14 mouse cellular contexts compared by ENCODE assay signal in the genomic region with DNA sequence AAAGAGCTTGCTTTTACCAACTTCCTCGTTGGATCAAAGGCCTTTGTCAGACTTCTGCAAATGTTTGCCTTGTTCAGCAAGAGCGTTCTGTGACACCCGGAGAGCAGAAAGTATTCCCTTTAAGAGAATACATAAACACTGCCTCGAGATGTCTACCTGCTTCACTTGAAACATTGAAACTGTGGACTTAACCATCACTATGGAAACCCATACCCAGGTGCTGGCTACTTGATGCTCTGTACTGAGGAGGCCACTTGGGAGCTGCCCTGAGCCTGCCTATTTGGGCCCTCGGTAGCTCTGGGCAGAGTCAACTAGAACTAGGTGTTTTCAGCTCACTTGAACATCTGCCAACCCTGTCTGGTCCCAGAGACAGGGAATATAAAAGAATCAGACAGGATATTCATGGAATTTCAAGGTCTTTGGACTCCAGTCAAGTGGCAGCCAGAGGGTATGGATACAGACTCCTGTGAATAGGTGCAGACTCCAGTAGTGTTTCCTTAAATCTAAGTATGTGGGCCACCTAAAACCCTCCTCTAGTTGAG.
DNase-seq lines count a peak whose midpoint lies in the region; ATAC-seq lines count a peak whose summit lies in the region.
"Had no signal": no experiment of that assay in that cellular context is flagged by ENCODE, and none has a peak within 500 bp of the region (broad histone marks: within the 10 kb centered on the region; RNA-seq: fewer than 3 reads in every experiment).

No protein-coding gene starts in this region.

- H3K27me3 ChIP-seq in hindbrain, embryonic 15.5 days = no peaks in the 10 kb centered on the region
- H3K27me3 ChIP-seq in hindbrain, embryonic 16.5 days (replicated peaks; ENCODE audit: control insufficient read depth, insufficient read depth, low read length) = no peaks in the 10 kb centered on the region
- H3K27me3 ChIP-seq in embryonic facial prominence, embryonic 15.5 days = no peaks in the 10 kb centered on the region
- no peaks in the 10 kb centered on the region for H3K27me3 ChIP-seq in midbrain, embryonic 15.5 days (replicated peaks)
- H3K27me3 ChIP-seq: midbrain, embryonic 12.5 days had no signal

- no peak overlapping the region; the same call in 1 of the 2 replicates for H3K4me2 ChIP-seq in hindbrain, embryonic 15.5 days
- no peak overlapping the region for H3K4me2 ChIP-seq in hindbrain, embryonic 16.5 days (ENCODE audit: low read length)
- no peak overlapping the region for H3K4me2 ChIP-seq in embryonic facial prominence, embryonic 15.5 days (replicated peaks)
- H3K4me2 ChIP-seq in midbrain, embryonic 15.5 days = no peak overlapping the region
- H3K4me2 ChIP-seq: midbrain, embryonic 12.5 days had no signal

- WGBS in hindbrain, embryonic 15.5 days = 52% methylated on average over 5 of the region's 5 CpGs
- WGBS in hindbrain, embryonic 16.5 days = 42% methylated on average over 5 of the region's 5 CpGs
- 51% methylated on average over 5 of the region's 5 CpGs for WGBS in embryonic facial prominence, embryonic 15.5 days
- WGBS in midbrain, embryonic 15.5 days = 30% methylated on average over 5 of the region's 5 CpGs

- H3K36me3 ChIP-seq in hindbrain, embryonic 15.5 days = no peaks in the 10 kb centered on the region
- H3K36me3 ChIP-seq in hindbrain, embryonic 16.5 days (ENCODE audit: control insufficient read depth, insufficient read depth, low read length) = no peaks in the 10 kb centered on the region
- H3K36me3 ChIP-seq in embryonic facial prominence, embryonic 15.5 days = no peaks in the 10 kb centered on the region
- H3K36me3 ChIP-seq in midbrain, embryonic 15.5 days (replicated peaks) = no peaks in the 10 kb centered on the region
- H3K36me3 ChIP-seq: midbrain, embryonic 12.5 days had no signal

- H3K4me3 ChIP-seq in hindbrain, embryonic 15.5 days = no peak overlapping the region
- no peak overlapping the region for H3K4me3 ChIP-seq in hindbrain, embryonic 16.5 days (ENCODE audit: low read length)
- H3K4me3 ChIP-seq in embryonic facial prominence, embryonic 15.5 days (replicated peaks) = no peak overlapping the region
- H3K4me3 ChIP-seq in midbrain, embryonic 15.5 days = no peak overlapping the region
- H3K4me3 ChIP-seq: erythroblast, embryonic 14.5 days; midbrain, embryonic 12.5 days had no signal

- no peaks in the 10 kb centered on the region for H3K9me3 ChIP-seq in hindbrain, embryonic 15.5 days
- H3K9me3 ChIP-seq in hindbrain, embryonic 16.5 days (ENCODE audit: control insufficient read depth, low read length) = no peaks in the 10 kb centered on the region
- H3K9me3 ChIP-seq in embryonic facial prominence, embryonic 15.5 days (replicated peaks) = no peaks in the 10 kb centered on the region
- H3K9me3 ChIP-seq in midbrain, embryonic 15.5 days = no peaks in the 10 kb centered on the region
- H3K9me3 ChIP-seq: midbrain, embryonic 12.5 days had no signal

- H3K9ac ChIP-seq in hindbrain, embryonic 15.5 days = no peak overlapping the region
- no peak overlapping the region for H3K9ac ChIP-seq in hindbrain, embryonic 16.5 days (ENCODE audit: low read depth, low read length)
- no peak overlapping the region for H3K9ac ChIP-seq in embryonic facial prominence, embryonic 15.5 days
- H3K9ac ChIP-seq in midbrain, embryonic 15.5 days = no peak overlapping the region
- H3K9ac ChIP-seq: midbrain, embryonic 12.5 days had no signal

- peak overlapping the region; percentile 49 for H3K27ac ChIP-seq in hindbrain, embryonic 15.5 days (replicated peaks)
- H3K27ac ChIP-seq in hindbrain, embryonic 16.5 days (ENCODE audit: low read depth, low read length) = no peak overlapping the region; the same call in 1 of the 2 replicates
- 0 out of 2 replicates have a peak overlapping the region, but pooled peaks have one; percentile 1 for H3K27ac ChIP-seq in embryonic facial prominence, embryonic 15.5 days (replicated peaks)
- peak overlapping the region; percentile 48 for H3K27ac ChIP-seq in midbrain, embryonic 15.5 days
- H3K27ac ChIP-seq: midbrain, embryonic 12.5 days had no signal

- peaks cover 43% of the 10 kb centered on the region for H3K4me1 ChIP-seq in hindbrain, embryonic 15.5 days (replicated peaks)
- H3K4me1 ChIP-seq in hindbrain, embryonic 16.5 days (ENCODE audit: control insufficient read depth, insufficient read depth, low read depth, low read length) = peaks cover 25% of the 10 kb centered on the region
- peaks cover 45% of the 10 kb centered on the region for H3K4me1 ChIP-seq in embryonic facial prominence, embryonic 15.5 days
- H3K4me1 ChIP-seq in midbrain, embryonic 15.5 days = peaks cover 36% of the 10 kb centered on the region

- ATAC-seq in hindbrain, embryonic 15.5 days (ENCODE audit: low FRiP score, low read depth) = no peak
- ATAC-seq in hindbrain, embryonic 16.5 days = no peak
- ATAC-seq in embryonic facial prominence, embryonic 15.5 days (ENCODE audit: insufficient number of reproducible peaks, low FRiP score, low TSS enrichment, low read depth) = no peak
- 0 out of 2 replicates have a peak, but pooled peaks have one; percentile 32 for ATAC-seq in midbrain, embryonic 15.5 days (replicated peaks)

- peak; percentile 22 to 63 for DNase-seq in adrenal gland, adult (ENCODE audit: inconsistent age in 2 of 2, low spot score in 1 of 2)
- no peak for DNase-seq in adrenal gland, postnatal 10 days
- DNase-seq in embryo, embryonic 10 days (ENCODE audit: low spot score) = no peak
- DNase-seq in urinary bladder, postnatal 25 days (ENCODE audit: low spot score) = no peak
- DNase-seq: heart, postnatal 36 days; kidney, postnatal 4 days; liver; thymus, postnatal 4 days had no signal

Comparison
In these comparisons a context has a peak if more than half of its experiments do, and no peak if none do; other contexts are left out.
1. DNase-seq: peak in adrenal gland, adult (2 of 2); none in adrenal gland, postnatal 10 days (single experiment), embryo, embryonic 10 days (single experiment) and urinary bladder, postnatal 25 days (single experiment).